In the genomic region with DNA sequence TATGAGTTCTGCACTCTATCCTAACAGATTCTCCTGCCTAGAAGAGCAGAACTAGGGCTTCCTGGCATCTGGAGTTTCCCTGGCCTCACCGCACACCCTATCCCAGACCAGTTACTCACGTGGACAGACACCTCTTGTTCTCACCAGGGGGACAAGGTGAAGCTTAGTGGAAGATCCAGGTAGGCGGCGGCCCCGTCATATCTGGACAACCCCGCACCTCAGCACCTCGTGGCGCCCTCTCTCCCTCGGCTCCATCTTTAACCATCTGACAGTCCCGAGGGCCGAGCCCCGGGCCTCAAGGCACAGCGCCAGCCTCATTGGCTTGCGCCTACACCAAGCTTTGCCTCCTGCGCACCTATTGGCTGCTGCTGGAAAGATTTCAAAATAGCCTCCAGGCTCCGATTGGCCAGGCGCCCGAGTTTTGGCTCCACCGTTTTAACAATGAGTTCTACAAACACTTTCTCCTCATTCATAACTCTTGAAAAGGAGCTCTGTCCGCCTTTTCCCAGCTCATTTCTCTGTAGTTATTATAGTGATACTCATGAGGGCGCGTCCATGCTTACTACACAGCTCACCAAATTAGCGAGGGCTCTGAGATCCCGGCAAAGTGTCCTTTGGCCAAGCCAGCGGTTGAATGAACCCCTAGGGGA, we compare ENCODE assay signal across 8 mouse cellular contexts. TPM values are rescaled to one million over a fixed set of nuclear protein-coding genes. Genes with fewer than 3 reads are reported as not detected.
DNase-seq lines count a peak whose midpoint lies in the region; ATAC-seq and TF ChIP-seq lines count a peak whose summit lies in the region.

2610318N02Rik (minus strand) TSS at position 297 of the 650 bp plus-strand sequence.

- TF ChIP-seq CTCF in Patski (IDR thresholded peaks at IDR 0.05) = no peak

- CTCF ChIA-PET in Patski (lab: Charles Lee) = interaction anchor here (0.8 kb wide), 1 partner anchor 167 kb away, joined by 3 read pairs; no protein-coding TSS in a partner anchor

- in situ Hi-C loops in Patski (cut with MboI; ENCODE audit: low pct_unique_long_range_greater_than_20kb) = no loop called here

- POLR2A ChIA-PET in Patski (lab: Charles Lee) = interaction anchor here (1.3 kb wide), 1 partner anchor 14 kb away, joined by 4 read pairs; the partner anchor contains the start of gene Ppil2

- WGBS in hindbrain, embryonic 14.5 days = under 1% methylated on average over 25 of the region's 25 CpGs

- no peak within 1 kb of the TSS for H3K27ac ChIP-seq in hindbrain, embryonic 14.5 days

- H3K36me3 ChIP-seq in hindbrain, embryonic 14.5 days (replicated peaks; ENCODE audit: control insufficient read depth, insufficient read depth) = no peaks in the 10 kb centered on the region

- H3K4me3 ChIP-seq in hindbrain, embryonic 14.5 days (replicated peaks; ENCODE audit: low read length) = peak within 1 kb of the TSS; percentile 40

- no peaks in the 10 kb centered on the region for H3K9me3 ChIP-seq in hindbrain, embryonic 14.5 days (ENCODE audit: control insufficient read depth, low read length)

- ATAC-seq in Patski = peak; percentile 63
- ATAC-seq in frontal cortex, adult (ENCODE audit: low TSS enrichment) = peak; percentile 60
- ATAC-seq in hindbrain, embryonic 14.5 days (ENCODE audit: low FRiP score) = peak; percentile 91

- peak within 1 kb of the TSS; percentile 50 for H3K9ac ChIP-seq in hindbrain, embryonic 14.5 days

- H3K4me1 ChIP-seq in hindbrain, embryonic 14.5 days (replicated peaks; ENCODE audit: control insufficient read depth, insufficient read depth, low read length) = peaks cover 15% of the 10 kb centered on the region

- DNase-seq in Patski (ENCODE audit: low read depth, low spot score) = no peak
- DNase-seq in cerebellum, adult 8-10 months = peak; percentile 53
- peak; percentile 85 for DNase-seq in hindbrain, embryonic 14.5 days (ENCODE audit: low spot score)
- DNase-seq in left cerebral cortex, adult 18-20 months (ENCODE audit: low spot score in 2 of 2) = peak; percentile 53 to 67
- DNase-seq in lung, postnatal 4 days = peak; percentile 83 to 86
- peak; percentile 94 for DNase-seq in retina, postnatal 1 day
- peak; percentile 83 for DNase-seq in thymus, postnatal 4 days

- H3K27me3 ChIP-seq in Patski = no peaks in the 10 kb centered on the region
- H3K27me3 ChIP-seq in hindbrain, embryonic 14.5 days (ENCODE audit: control insufficient read depth, insufficient read depth, low read length) = no peaks in the 10 kb centered on the region

- peak within 1 kb of the TSS; percentile 75 for H3K4me2 ChIP-seq in hindbrain, embryonic 14.5 days (replicated peaks)

RNA-seq across cellular contexts. Expression of gene 2610318N02Rik, which starts in this region (rescaled TPM):
- polyA plus RNA-seq in Patski (2021) = 2.7 TPM
- 11.8 and 11.9 TPM in 2 replicates for polyA plus RNA-seq in hindbrain, embryonic 14.5 days (2014; fragmentation: Nextera tagmentation; extraction: Ambion mirVana)
- total RNA-seq in left cerebral cortex, adult 18-20 months (2021) = 1 to 10 TPM; 2.4 to 3.9 TPM
